Mouse (Mus musculus) stomach, postnatal 0 days (tissue): Measurements from ENCODE around the gene Mcl1.

Experiments used
- CTCF ChIP-seq: IDR thresholded peaks from 2 replicates; pipeline ENCODE4 v1.5.1; 2016; ENCODE audit warnings: antibody characterized with exemption, low read depth, mild to moderate bottlenecking, moderate library complexity
- EP300 ChIP-seq: optimal IDR thresholded peaks from 2 replicates; pipeline ENCODE3; 2016; ENCODE audit warnings: antibody characterized with exemption

GRCm38 (mm10) chr3:95709967-95710366, 51.4 kb downstream of the Mcl1 start:
- TF ChIP-seq EP300, result no peak
- TF ChIP-seq CTCF, result no peak
